Mouse (Mus musculus) cortical plate, adult 2 months (tissue): Measurements from ENCODE around the gene Rnf113a1.

Experiments
- CTCF ChIP-seq: fragments of 200-500 bp; IDR thresholded peaks from 2 replicates; pipeline ENCODE4 v1.5.1; 2011; ENCODE audit warnings: mild to moderate bottlenecking, control low read depth, low read length; ENCODE audit not compliant: insufficient read depth; ENCODE audit errors: extremely low read depth
- POLR2A ChIP-seq: fragments of 200-500 bp; IDR thresholded peaks from 2 replicates; pipeline ENCODE4 v1.6.1; 2011; ENCODE audit warnings: mild to moderate bottlenecking, low read length, control low read depth; ENCODE audit not compliant: insufficient read depth; ENCODE audit errors: extremely low read depth

- no peak for TF ChIP-seq POLR2A
- no peak for TF ChIP-seq CTCF
Measured at GRCm38 (mm10) chrX:37191105-37191743, at the start of gene Rnf113a1, which contains the start of gene Ndufa1.
